ENCODE assay signal across 10 mouse cellular contexts in the genomic region with DNA sequence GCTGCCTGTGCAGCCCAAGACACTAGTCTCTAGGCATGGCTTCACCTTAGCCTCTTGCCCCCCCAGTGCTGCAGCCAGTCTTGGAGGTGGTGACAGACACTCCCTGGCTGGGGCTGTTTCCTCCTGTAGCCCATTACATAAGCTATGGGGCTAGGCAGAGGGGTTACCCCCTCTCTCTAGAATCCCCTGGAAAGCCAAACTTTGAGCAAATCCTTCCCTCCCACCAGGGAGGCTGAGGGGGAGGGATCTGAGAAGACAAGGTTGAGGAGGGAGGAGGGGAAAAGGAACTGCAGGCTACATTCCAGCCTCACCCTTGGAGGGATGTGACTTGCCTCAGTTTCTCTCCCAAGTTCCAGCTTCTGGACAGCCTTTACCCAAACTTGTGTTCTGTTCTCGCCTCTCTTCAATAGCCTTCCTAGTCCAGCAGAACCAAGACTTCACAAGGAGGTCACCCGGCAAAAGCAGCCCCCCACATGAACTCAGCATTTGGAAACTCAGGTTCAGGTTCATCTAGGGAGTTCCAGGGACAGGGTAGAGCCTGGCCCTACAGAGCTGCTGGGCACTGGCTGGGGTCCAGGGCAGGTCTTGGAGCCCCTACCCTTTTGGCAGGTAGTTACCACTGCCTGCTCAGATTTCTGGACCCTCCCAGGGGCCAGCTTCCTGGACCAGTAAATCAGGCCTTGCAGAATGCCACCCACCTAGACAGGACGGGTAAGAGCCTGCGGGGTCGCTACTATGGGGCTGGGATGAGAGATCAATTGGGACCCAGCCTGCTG. TPM values are rescaled to one million over a fixed set of nuclear protein-coding genes. Genes with fewer than 3 reads are reported as not detected.
DNase-seq lines count a peak whose midpoint lies in the region; ATAC-seq and TF ChIP-seq lines count a peak whose summit lies in the region.
"Had no signal": no experiment of that assay in that cellular context is flagged by ENCODE, and none has a peak within 500 bp of the region (broad histone marks: within the 10 kb centered on the region; RNA-seq: fewer than 3 reads in every experiment).

No protein-coding gene starts in this region.

- DNase-seq in left cerebral cortex, adult 2 months (ENCODE audit: extremely low spot score in 1 of 2, low spot score in 2 of 2), result no peak
- DNase-seq in left cerebral cortex, postnatal 36 days (ENCODE audit: low spot score in 2 of 2), result no peak
- DNase-seq in gastrocnemius, postnatal 10 days, result no peak
- DNase-seq in urinary bladder, adult 2 months (ENCODE audit: low spot score), result no peak
- no peak for DNase-seq in right cerebral cortex, adult 18-20 months

- intact Hi-C loops in left cerebral cortex, adult 2 months (cut with DNase I), result loop anchor here (5.0 kb wide), 1 partner anchor 40 kb away; no protein-coding TSS in a partner anchor
- intact Hi-C loops in left cerebral cortex, postnatal 36 days (cut with DNase I), result loop anchor here (5.0 kb wide), 1 partner anchor 50 kb away; no protein-coding TSS in a partner anchor

- H3K9me3 ChIP-seq in embryonic facial prominence, embryonic 15.5 days (replicated peaks), result no peaks in the 10 kb centered on the region
- H3K9me3 ChIP-seq in intestine, postnatal 0 days (ENCODE audit: control insufficient read depth), result no peaks in the 10 kb centered on the region
- no peaks in the 10 kb centered on the region for H3K9me3 ChIP-seq in stomach, embryonic 14.5 days (ENCODE audit: control insufficient read depth, low read depth, low read length)

- TF ChIP-seq CTCF in left cerebral cortex, adult 2 months (IDR thresholded peaks at IDR 0.05), result no peak
- no peak for TF ChIP-seq CTCF in intestine, postnatal 0 days (IDR thresholded peaks at IDR 0.05; ENCODE audit: low read depth)

- H3K9ac ChIP-seq in embryonic facial prominence, embryonic 15.5 days, result no peak overlapping the region
- H3K9ac ChIP-seq in intestine, postnatal 0 days (ENCODE audit: low read depth, low read length), result no peak overlapping the region
- no peak overlapping the region for H3K9ac ChIP-seq in stomach, embryonic 14.5 days (replicated peaks; ENCODE audit: low read depth, low read length)

- no peak overlapping the region for H3K4me2 ChIP-seq in embryonic facial prominence, embryonic 15.5 days (replicated peaks)
- no peak overlapping the region for H3K4me2 ChIP-seq in intestine, postnatal 0 days (replicated peaks; ENCODE audit: low read depth)
- no peak overlapping the region; the same call in 1 of the 2 replicates for H3K4me2 ChIP-seq in stomach, embryonic 14.5 days (replicated peaks; ENCODE audit: low read depth, low read length)

- peak overlapping the region; percentile 92 for H3K27ac ChIP-seq in left cerebral cortex, adult 2 months
- H3K27ac ChIP-seq in embryonic facial prominence, embryonic 15.5 days (replicated peaks), result no peak overlapping the region
- H3K27ac ChIP-seq in intestine, postnatal 0 days (ENCODE audit: low read depth, low read length), result no peak overlapping the region
- no peak overlapping the region for H3K27ac ChIP-seq in stomach, embryonic 14.5 days (ENCODE audit: low read length)

- WGBS in embryonic facial prominence, embryonic 15.5 days, result 9% methylated on average over 5 of the region's 5 CpGs
- WGBS in intestine, postnatal 0 days, result 30% methylated on average over 5 of the region's 5 CpGs
- 20% methylated on average over 5 of the region's 5 CpGs for WGBS in stomach, embryonic 14.5 days

- no peaks in the 10 kb centered on the region for H3K36me3 ChIP-seq in embryonic facial prominence, embryonic 15.5 days
- no peaks in the 10 kb centered on the region for H3K36me3 ChIP-seq in intestine, postnatal 0 days (ENCODE audit: control insufficient read depth, insufficient read depth)
- no peaks in the 10 kb centered on the region for H3K36me3 ChIP-seq in stomach, embryonic 14.5 days (ENCODE audit: control insufficient read depth, insufficient read depth, low read length)

- no peak for ATAC-seq in embryonic facial prominence, embryonic 15.5 days (ENCODE audit: insufficient number of reproducible peaks, low FRiP score, low TSS enrichment, low read depth)
- ATAC-seq in intestine, postnatal 0 days, result peak; percentile 12; the same call in 1 of the 2 replicates
- ATAC-seq in stomach, embryonic 14.5 days (ENCODE audit: insufficient number of reproducible peaks, insufficient read depth, low FRiP score, low read depth), result peak; percentile 31; the same call in 1 of the 2 replicates

- H3K4me3 ChIP-seq in left cerebral cortex, adult 2 months, result peak overlapping the region; percentile 85
- peak overlapping the region; percentile 26; the same call in 1 of the 2 replicates for H3K4me3 ChIP-seq in embryonic facial prominence, embryonic 15.5 days (replicated peaks)
- no peak overlapping the region for H3K4me3 ChIP-seq in intestine, postnatal 0 days (ENCODE audit: low read depth, low read length)
- H3K4me3 ChIP-seq in stomach, embryonic 14.5 days (ENCODE audit: low read depth, low read length), result peak overlapping the region; percentile 15; the same call in 1 of the 2 replicates

- H3K27me3 ChIP-seq in embryonic facial prominence, embryonic 15.5 days, result peaks cover 51% of the 10 kb centered on the region
- H3K27me3 ChIP-seq in intestine, postnatal 0 days (replicated peaks; ENCODE audit: control insufficient read depth, insufficient read depth, low read length), result peaks cover 25% of the 10 kb centered on the region
- H3K27me3 ChIP-seq in stomach, embryonic 14.5 days (ENCODE audit: control insufficient read depth, insufficient read depth, low read length), result peaks cover 8% of the 10 kb centered on the region; the same call in 1 of the 2 replicates

- peaks cover 10% of the 10 kb centered on the region for H3K4me1 ChIP-seq in embryonic facial prominence, embryonic 15.5 days
- no peaks in the 10 kb centered on the region; the same call in 1 of the 2 replicates for H3K4me1 ChIP-seq in intestine, postnatal 0 days (replicated peaks; ENCODE audit: control insufficient read depth, insufficient read depth, low read length)
- H3K4me1 ChIP-seq in stomach, embryonic 14.5 days (ENCODE audit: control insufficient read depth, insufficient read depth, low read length), result peaks cover 14% of the 10 kb centered on the region

RNA-seq across cellular contexts. Expression of a gene that starts 1.0 kb away (rescaled TPM):
- 10 to 100 TPM; 69.6 to 78.8 TPM for total RNA-seq in left cerebral cortex, adult 2 months (2021)
- 10 to 100 TPM; 81.8 to 82.9 TPM for total RNA-seq in left cerebral cortex, postnatal 36 days (2021)
- 1.4 and 1.5 TPM in 2 replicates for polyA plus RNA-seq in embryonic facial prominence, embryonic 15.5 days (2015; fragmentation: Nextera tagmentation; extraction: Ambion mirVana)
- 0.14 and 0.29 TPM in 2 replicates for polyA plus RNA-seq in intestine, postnatal 0 days (2015; fragmentation: Nextera tagmentation; extraction: Ambion mirVana)
- polyA plus RNA-seq in stomach, embryonic 14.5 days (2014; fragmentation: Nextera tagmentation; extraction: Ambion mirVana), result 0.67 and 0.73 TPM in 2 replicates
- total RNA-seq in gastrocnemius, postnatal 10 days (2021), result under 1 TPM; 0.11 to 0.21 TPM
- 0.03 and 0.04 TPM in 2 replicates for polyA plus RNA-seq in urinary bladder, adult 2 months (2012; rRNA removed)
- total RNA-seq: granulocyte monocyte progenitor cell, adult 5-6 weeks had no signal
- polyA plus RNA-seq: spleen, adult 2 months had no signal

RNA-seq across cellular contexts. Expression of a gene that starts 36.0 kb away (rescaled TPM):
- 1 to 10 TPM; 3.9 to 4.4 TPM for total RNA-seq in left cerebral cortex, adult 2 months (2021)
- total RNA-seq in left cerebral cortex, postnatal 36 days (2021), result 1 to 10 TPM; 3.1 to 4.3 TPM
- 1.9 and 2.0 TPM in 2 replicates for polyA plus RNA-seq in embryonic facial prominence, embryonic 15.5 days (2015; fragmentation: Nextera tagmentation; extraction: Ambion mirVana)
- 2.9 and 3.1 TPM in 2 replicates for polyA plus RNA-seq in intestine, postnatal 0 days (2015; fragmentation: Nextera tagmentation; extraction: Ambion mirVana)
- polyA plus RNA-seq in stomach, embryonic 14.5 days (2014; fragmentation: Nextera tagmentation; extraction: Ambion mirVana), result 2.0 and 2.3 TPM in 2 replicates
- 1 to 10 TPM; 1.3 to 1.9 TPM for total RNA-seq in gastrocnemius, postnatal 10 days (2021)
- 6.3 and 6.5 TPM in 2 replicates for polyA plus RNA-seq in urinary bladder, adult 2 months (2012; rRNA removed)
